Mouse (Mus musculus): ENCODE data around the gene Fbxo3. TPM values are rescaled to one million over a fixed set of nuclear protein-coding genes. Genes with fewer than 3 reads are reported as not detected.
"Not testable (repeated sequence)": the region's sequence is repeated elsewhere in the genome, so short reads cannot be mapped to it uniquely, and the experiment has no call there.

The Fbxo3 gene
- total RNA-seq, 2 experiments from 2014 or later: 47.6 to 53.3 TPM

- DNase-seq: not testable (repeated sequence)
- intact Hi-C loops (cut with DNase I): loop anchor here (5.0 kb wide), 1 partner anchor 38 kb away; the partner anchor contains the start of gene A930018P22Rik
Measured at GRCm38 (mm10) chr2:104084027-104084426, 56.5 kb downstream of the Fbxo3 start.

GRCm38 (mm10) chr2:104087562-104087961 lies 60.0 kb downstream of the Fbxo3 start:
- intact Hi-C loops (cut with DNase I); DNase-seq: not testable (repeated sequence)

- DNase-seq: no peak
- intact Hi-C loops (cut with DNase I): no loop called here
Measured at GRCm38 (mm10) chr2:104093305-104093704, 65.8 kb downstream of the Fbxo3 start.

- intact Hi-C loops (cut with DNase I): loop anchor here (2.0 kb wide), 2 partner anchors 27 to 57 kb away; partner anchors contain the start of genes Cd59b and Gm10799
Measured at GRCm38 (mm10) chr2:104095741-104096213, 68.3 kb downstream of the Fbxo3 start, which contains the start of gene Cd59a. Gene Cd59a, plus strand, starts transcription at chr2:104095801.

GRCm38 (mm10) chr2:104096256-104096655 lies 68.7 kb downstream of the Fbxo3 start:
- intact Hi-C loops (cut with DNase I): no loop called here
- no peak for DNase-seq

More at GRCm38 (mm10) chr2:104095741-104096213, 68.3 kb downstream of the Fbxo3 start, which contains the start of gene Cd59a:
- DNase-seq: peak; percentile 88 to 90

GRCm38 (mm10) chr2:104096796-104097195 lies 69.3 kb downstream of the Fbxo3 start:
- DNase-seq; intact Hi-C loops (cut with DNase I): not testable (repeated sequence)

- DNase-seq; intact Hi-C loops (cut with DNase I): not testable (repeated sequence)
Measured at GRCm38 (mm10) chr2:104097396-104097795, 69.9 kb downstream of the Fbxo3 start.

- no peak for DNase-seq
- intact Hi-C loops (cut with DNase I): no loop called here
Measured at GRCm38 (mm10) chr2:104098529-104099230, 71.2 kb downstream of the Fbxo3 start.

- intact Hi-C loops (cut with DNase I): no loop called here
- no peak for DNase-seq
Measured at GRCm38 (mm10) chr2:104099231-104099585, 71.7 kb downstream of the Fbxo3 start.

- intact Hi-C loops (cut with DNase I): no loop called here
- no peak for DNase-seq
Measured at GRCm38 (mm10) chr2:104099946-104100345, 72.4 kb downstream of the Fbxo3 start.

- intact Hi-C loops (cut with DNase I): no loop called here
- no peak for DNase-seq
Measured at GRCm38 (mm10) chr2:104104800-104105199, 77.3 kb downstream of the Fbxo3 start.

- DNase-seq; intact Hi-C loops (cut with DNase I): not testable (repeated sequence)
Measured at GRCm38 (mm10) chr2:104109021-104109420, 81.5 kb downstream of the Fbxo3 start.

GRCm38 (mm10) chr2:104109528-104109927 lies 82.0 kb downstream of the Fbxo3 start:
- intact Hi-C loops (cut with DNase I): no loop called here
- DNase-seq: no peak

- intact Hi-C loops (cut with DNase I): no loop called here
- DNase-seq: no peak
Measured at GRCm38 (mm10) chr2:104110031-104110430, 82.5 kb downstream of the Fbxo3 start.

GRCm38 (mm10) chr2:104111170-104111797 lies 83.8 kb downstream of the Fbxo3 start:
- DNase-seq; intact Hi-C loops (cut with DNase I): not testable (repeated sequence)

Other genes with a start within 250 kb of the Fbxo3 start
- gene Caprin1, start 230.1 kb upstream of the Fbxo3 start, total RNA-seq (2021): 100 to 1,000 TPM; 228 to 246 TPM
- 10 to 100 TPM; 20.8 to 25.1 TPM for gene Lmo2, start 69.7 kb upstream of the Fbxo3 start, total RNA-seq (2021)
- not detected for gene 4931422A03Rik, start 640 bp downstream of the Fbxo3 start, total RNA-seq (2021)
- under 1 TPM in 1 of 2 experiments, not detected in 1; 0.25 TPM for gene Gm10912, start 38.1 kb downstream of the Fbxo3 start, total RNA-seq (2021)
- not detected for gene Gm10799, start 40.8 kb downstream of the Fbxo3 start, total RNA-seq (2021)
- 1 to 10 TPM; 2.4 to 2.5 TPM for gene Cd59b, start 42.1 kb downstream of the Fbxo3 start, total RNA-seq (2021)
- gene Cd59a, start 68.1 kb downstream of the Fbxo3 start, total RNA-seq (2021): 10 to 100 TPM; 33.9 to 35.6 TPM
- gene A930018P22Rik, start 95.0 kb downstream of the Fbxo3 start, total RNA-seq (2021): under 1 TPM; 0.55 to 0.77 TPM

Measured in heart, postnatal 10 days (tissue).